Mouse (Mus musculus) liver, postnatal 0 days (tissue): Measurements from ENCODE around the gene Enoph1. TPM values are rescaled to one million over a fixed set of nuclear protein-coding genes. Genes with fewer than 3 reads are reported as not detected.
A peak's percentile ranks its signal among the peaks of the same experiment; 100 is the strongest.

ENCODE experiments used
- ATAC-seq: fragments of 200-750 bp; cut with Nextera tagmentation; 2 replicates; pipeline ENCODE4 v1.8.0; 2017; ENCODE audit warnings: mild to moderate bottlenecking, moderate library complexity
- DNase-seq: peaks from one replicate; pipeline ENCODE4 v3.0.0-alpha.2; 2016
- H3K27ac ChIP-seq: fragments of 300-500 bp; sonication (generic); 2 replicates; pipeline ENCODE4 v1.5.1; 2014; ENCODE audit warnings: antibody characterized with exemption, moderate library complexity, mild to moderate bottlenecking, low read depth
- H3K27me3 ChIP-seq: fragments of 300-500 bp; sonication (generic); 2 replicates; pipeline ENCODE4 v1.6.1; 2014; ENCODE audit warnings: low read length, control low read depth, mixed read lengths; ENCODE audit not compliant: insufficient read depth
- H3K36me3 ChIP-seq: fragments of 300-500 bp; sonication (generic); replicated peaks from 2 replicates; pipeline ENCODE4 v1.6.1; 2014; ENCODE audit warnings: mild to moderate bottlenecking, control low read depth, low read length, moderate library complexity, mixed read lengths; ENCODE audit not compliant: insufficient read depth
- H3K4me1 ChIP-seq: fragments of 300-500 bp; sonication (generic); 2 replicates; pipeline ENCODE4 v1.6.1; 2014; ENCODE audit warnings: antibody characterized with exemption, mild to moderate bottlenecking, control low read depth; ENCODE audit not compliant: insufficient read depth
- H3K4me2 ChIP-seq: fragments of 300-500 bp; sonication (generic); 2 replicates; pipeline ENCODE4 v1.6.1; 2014; ENCODE audit warnings: low read depth, mild to moderate bottlenecking, low read length, moderate library complexity, mixed read lengths
- H3K4me3 ChIP-seq: fragments of 300-500 bp; sonication (generic); 2 replicates; pipeline ENCODE4 v1.5.1; 2014; ENCODE audit warnings: low read depth, low read length
- H3K9ac ChIP-seq: fragments of 300-500 bp; sonication (generic); replicated peaks from 2 replicates; pipeline ENCODE4 v1.6.1; 2014; ENCODE audit warnings: mild to moderate bottlenecking, moderate library complexity
- H3K9me3 ChIP-seq: fragments of 300-500 bp; sonication (generic); 2 replicates; pipeline ENCODE4 v1.6.1; 2016; ENCODE audit warnings: mild to moderate bottlenecking, control low read depth, low read length, mixed read lengths
- CTCF ChIP-seq: sonication (generic); IDR thresholded peaks from 2 replicates; pipeline ENCODE4 v1.5.1; 2016; ENCODE audit warnings: antibody characterized with exemption, low read depth
- EP300 ChIP-seq: IDR thresholded peaks from 2 replicates; pipeline ENCODE4 v1.6.1; 2016; ENCODE audit warnings: antibody characterized with exemption, low read depth, mild to moderate bottlenecking
- WGBS: fragments of 180-500 bp; shearing (Covaris S2); extraction: QIAGEN DNeasy Blood & Tissue Kit; methylation state at CpG from one replicate; pipeline ENCODE4 v1.1.7; 2014; ENCODE audit not compliant: insufficient replicate concordance; 5-methylcytosine and 5-hydroxymethylcytosine counted together
- polyA plus RNA-seq: library from polyadenylated mRNA; unstranded; fragments of >200 nt; fragmentation: Nextera tagmentation; extraction: Ambion mirVana; gene quantifications from 2 replicates; pipeline ENCODE4 v1.2.1, GENCODE M21; 2015

Gene Enoph1
- polyA plus RNA-seq, 1 experiment from 2014 or later, result 10.6 TPM

DNA sequence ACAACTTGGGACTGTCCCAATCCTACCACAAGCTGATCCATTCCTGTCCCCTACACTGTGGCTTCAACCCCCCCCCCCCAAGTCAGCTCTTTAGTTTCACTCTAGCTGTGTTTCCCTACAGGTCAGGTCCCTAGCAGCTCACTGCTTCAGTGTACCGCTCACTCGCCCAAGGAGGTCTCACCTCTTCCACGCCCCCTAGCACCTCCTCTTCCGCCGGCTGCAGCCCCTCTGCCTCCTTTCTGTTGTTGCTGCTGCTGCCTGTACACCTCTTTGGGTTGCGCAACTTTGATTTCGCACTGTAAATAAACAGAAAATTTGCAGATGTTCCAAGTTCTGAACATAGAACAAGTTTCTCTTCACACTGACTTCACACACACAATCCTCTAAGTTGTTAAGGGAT lies 3.1 kb upstream of the Enoph1 start:
- TF ChIP-seq EP300, result no peak
- TF ChIP-seq CTCF, result no peak
- peak overlapping the region; percentile 100 for H3K4me2 ChIP-seq
- H3K9me3 ChIP-seq, result no peaks in the 10 kb centered on the region
- DNase-seq, result peak; percentile 34
- H3K27me3 ChIP-seq, result no peaks in the 10 kb centered on the region
- 0 out of 2 replicates have a peak overlapping the region, but pooled peaks have one; percentile 5 for H3K9ac ChIP-seq
- H3K4me1 ChIP-seq, result peaks cover 23% of the 10 kb centered on the region
- H3K4me3 ChIP-seq, result peak overlapping the region; percentile 93
- H3K36me3 ChIP-seq, result peaks cover 41% of the 10 kb centered on the region
- H3K27ac ChIP-seq, result peak overlapping the region; percentile 23; the same call in 1 of the 2 replicates
- 24% methylated on average over 7 of the region's 7 CpGs for WGBS
- ATAC-seq, result no peak

DNA sequence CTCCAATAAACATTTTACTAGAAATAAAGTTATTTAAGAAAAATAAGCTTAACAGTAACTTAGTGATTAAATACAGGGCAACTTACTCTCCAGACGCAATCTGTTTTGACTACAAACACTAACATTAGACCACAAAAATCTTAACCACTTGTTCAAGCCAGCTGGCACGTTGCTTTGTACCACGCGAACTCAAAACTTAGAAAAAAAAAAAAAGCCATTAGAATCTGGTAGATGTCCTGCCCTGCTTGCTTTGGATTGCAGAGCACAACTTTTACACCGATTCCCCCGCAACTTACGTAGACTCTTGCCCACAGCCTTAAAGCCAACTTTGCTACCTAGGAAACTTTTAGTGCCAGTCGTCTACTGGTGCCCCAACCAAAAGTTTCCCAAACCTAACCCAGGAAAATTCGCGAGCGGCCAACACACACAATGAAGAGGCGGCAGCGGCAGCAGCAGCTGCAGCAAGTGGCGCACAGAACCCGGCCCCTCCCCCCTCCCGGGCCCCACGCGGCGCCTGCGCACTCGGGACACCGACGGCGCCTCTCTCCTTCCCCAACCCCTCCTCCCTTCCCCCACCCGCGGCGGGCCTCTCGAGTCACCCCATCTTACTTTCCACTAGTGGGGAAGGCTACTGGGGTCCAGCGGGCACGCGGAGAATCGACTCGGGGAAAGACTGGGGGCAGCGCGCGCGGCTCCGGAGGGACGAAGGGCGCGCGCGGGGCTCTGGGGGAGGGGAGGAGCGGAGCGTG lies 1.6 kb upstream of the Enoph1 start:
- H3K4me1 ChIP-seq, result peaks cover 19% of the 10 kb centered on the region
- under 1% methylated on average over 37 of the region's 45 CpGs for WGBS

DNA sequence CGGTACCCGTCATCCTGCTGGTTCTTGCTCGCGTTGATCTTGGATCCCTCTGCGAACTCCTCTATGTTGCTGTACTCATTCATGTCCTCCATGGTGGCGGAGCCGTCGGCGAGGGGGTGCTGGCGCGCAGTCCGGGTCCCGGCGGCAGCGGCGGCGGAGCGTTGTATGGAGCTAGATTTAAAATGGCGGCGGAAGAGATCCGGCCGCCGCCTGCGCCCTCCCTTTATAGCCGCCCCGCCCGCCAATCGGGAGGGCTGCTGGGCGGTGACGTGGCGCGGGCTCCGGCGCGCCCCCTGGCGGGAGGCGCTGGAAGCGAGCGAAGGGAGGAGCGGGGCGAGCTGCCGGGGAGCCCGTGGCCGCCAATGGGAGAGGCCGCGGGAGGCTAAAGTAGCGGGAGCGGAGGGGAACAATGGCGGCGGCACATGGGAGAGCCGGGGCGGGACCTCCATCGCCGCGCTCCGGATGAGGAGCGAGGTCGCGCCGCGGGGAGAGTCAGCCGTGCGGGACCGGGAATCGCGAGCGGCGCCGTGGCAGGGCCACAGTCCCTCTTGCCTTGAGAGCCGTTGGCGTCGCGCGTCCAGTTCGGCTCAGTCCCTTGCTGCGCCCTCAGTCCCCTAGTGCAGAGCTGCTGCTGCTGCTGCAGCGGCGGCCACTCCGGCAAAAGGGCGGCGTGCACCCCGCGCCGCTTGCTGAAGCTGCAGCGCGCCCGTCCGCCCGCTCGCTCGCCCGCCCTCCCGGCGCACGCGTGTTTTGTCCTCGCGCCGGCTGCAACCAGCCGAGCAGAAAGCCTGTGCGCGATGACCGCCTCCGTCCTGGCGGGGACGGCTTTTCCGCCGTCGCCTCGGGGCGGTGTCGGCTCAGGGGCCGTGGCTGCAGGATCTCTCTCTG lies 827 bp upstream of the Enoph1 start:
- 1% methylated on average over 82 of the region's 113 CpGs for WGBS
- H3K27ac ChIP-seq, result peak overlapping the region; percentile 95
- H3K4me2 ChIP-seq, result peak overlapping the region; percentile 100
- H3K27me3 ChIP-seq, result no peaks in the 10 kb centered on the region
- peak overlapping the region; percentile 93 for H3K4me3 ChIP-seq
- peaks cover 25% of the 10 kb centered on the region for H3K4me1 ChIP-seq
- H3K9me3 ChIP-seq, result no peaks in the 10 kb centered on the region
- DNase-seq, result peak; percentile 97
- peak; percentile 96 for TF ChIP-seq CTCF
- no peak for TF ChIP-seq EP300
- peaks cover 25% of the 10 kb centered on the region for H3K36me3 ChIP-seq
- H3K9ac ChIP-seq, result peak overlapping the region; percentile 91
- peak; percentile 79 for ATAC-seq

More for the DNA sequence above, 1.6 kb upstream of the Enoph1 start:
- Histone ChIP-seq H3K9me3 (no peaks in the 10 kb centered on the region), H3K9ac (peak overlapping the region; percentile 91), H3K36me3 (peaks cover 30% of the 10 kb centered on the region), H3K4me2 (peak overlapping the region; percentile 100), H3K4me3 (peak overlapping the region; percentile 93), H3K27ac (peak overlapping the region; percentile 95), H3K27me3 (no peaks in the 10 kb centered on the region)
- DNase-seq (peak; percentile 94), ATAC-seq (peak; percentile 47)
- TF ChIP-seq EP300 (no peak), CTCF (no peak)

GRCm38 (mm10) chr5:100040281-100040784 lies 548 bp downstream of the Enoph1 start:
- ATAC-seq, result no peak
- no peak for TF ChIP-seq EP300
- TF ChIP-seq CTCF, result no peak
- H3K9ac ChIP-seq, result peak overlapping the region; percentile 91
- under 1% methylated on average over 19 of the region's 19 CpGs for WGBS
- H3K27me3 ChIP-seq, result no peaks in the 10 kb centered on the region
- peaks cover 31% of the 10 kb centered on the region for H3K4me1 ChIP-seq
- H3K36me3 ChIP-seq, result peaks cover 12% of the 10 kb centered on the region
- H3K4me2 ChIP-seq, result peak overlapping the region; percentile 100
- H3K9me3 ChIP-seq, result no peaks in the 10 kb centered on the region
- no peak for DNase-seq
- H3K27ac ChIP-seq, result peak overlapping the region; percentile 95
- H3K4me3 ChIP-seq, result peak overlapping the region; percentile 93

DNA sequence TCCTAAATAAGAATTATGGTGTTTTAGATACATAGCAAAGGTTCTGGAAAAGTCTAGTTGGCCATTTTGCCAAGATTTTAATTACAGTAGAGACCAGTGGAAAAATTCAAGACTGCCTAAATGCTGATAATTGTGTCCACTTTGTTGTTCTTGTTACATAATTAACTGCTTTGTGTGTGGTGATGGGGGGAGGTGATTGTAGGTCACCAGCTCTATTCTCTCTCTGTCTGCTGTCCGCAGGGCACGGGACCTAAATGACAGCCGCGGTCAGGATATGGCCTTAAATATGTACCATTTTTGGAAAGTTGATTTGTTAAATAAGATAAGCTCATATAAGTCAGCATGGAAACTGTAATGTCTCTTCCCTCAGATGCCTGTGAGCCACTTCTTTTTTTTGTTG lies 1.5 kb downstream of the Enoph1 start:
- H3K9ac ChIP-seq, result no peak overlapping the region
- peaks cover 3% of the 10 kb centered on the region for H3K36me3 ChIP-seq
- TF ChIP-seq EP300 (no peak), CTCF (no peak)
- no peak for ATAC-seq
- H3K27me3 ChIP-seq, result no peaks in the 10 kb centered on the region
- DNase-seq, result no peak
- no peaks in the 10 kb centered on the region for H3K9me3 ChIP-seq
- WGBS, result 58% methylated on average over 4 of the region's 4 CpGs
- peak overlapping the region; percentile 100; the same call in 1 of the 2 replicates for H3K4me2 ChIP-seq
- no peak overlapping the region for H3K27ac ChIP-seq
- H3K4me3 ChIP-seq, result no peak overlapping the region
- peaks cover 28% of the 10 kb centered on the region for H3K4me1 ChIP-seq

GRCm38 (mm10) chr5:100042467-100042866 lies 2.7 kb downstream of the Enoph1 start:
- DNase-seq, result no peak
- peaks cover 24% of the 10 kb centered on the region for H3K4me1 ChIP-seq
- no peak for ATAC-seq
- no peak overlapping the region for H3K27ac ChIP-seq
- 85% methylated on average over 8 of the region's 8 CpGs for WGBS
- no peak overlapping the region for H3K9ac ChIP-seq
- no peaks in the 10 kb centered on the region for H3K36me3 ChIP-seq
- no peaks in the 10 kb centered on the region for H3K9me3 ChIP-seq
- H3K4me3 ChIP-seq, result no peak overlapping the region
- H3K4me2 ChIP-seq, result no peak overlapping the region
- TF ChIP-seq EP300 (no peak), CTCF (no peak)
- no peaks in the 10 kb centered on the region for H3K27me3 ChIP-seq
